ENCODE assay signal across 8 mouse cellular contexts in the genomic region with DNA sequence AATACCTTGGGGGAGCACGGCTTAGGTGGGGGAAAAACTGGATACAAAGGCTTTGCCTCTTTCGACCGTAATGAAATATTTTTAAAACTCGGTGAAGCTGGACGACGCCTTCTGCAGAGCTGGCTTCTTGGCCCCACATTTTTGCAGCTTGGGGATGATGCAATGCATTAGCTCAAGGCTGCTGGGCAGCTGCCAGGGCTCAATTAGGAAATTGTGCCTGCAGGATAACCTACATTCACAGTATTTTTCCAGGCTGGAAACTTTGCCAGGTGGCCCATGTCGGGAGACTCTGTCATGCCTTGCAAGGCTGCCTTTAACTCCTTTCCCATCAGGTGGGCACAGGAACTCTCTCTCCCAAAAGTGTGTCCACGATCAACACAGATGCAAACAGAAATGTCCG. TPM values are rescaled to one million over a fixed set of nuclear protein-coding genes. Genes with fewer than 3 reads are reported as not detected.
DNase-seq lines count a peak whose midpoint lies in the region; ATAC-seq and TF ChIP-seq lines count a peak whose summit lies in the region.

No protein-coding gene starts in this region.

- intact Hi-C loops in heart, postnatal 36 days (cut with DNase I) = no loop called here

- no peaks in the 10 kb centered on the region for H3K9me3 ChIP-seq in hindbrain, embryonic 14.5 days (ENCODE audit: control insufficient read depth, low read length)
- H3K9me3 ChIP-seq in hindbrain, embryonic 11.5 days (ENCODE audit: control insufficient read depth, low read length) = no peaks in the 10 kb centered on the region
- H3K9me3 ChIP-seq in embryonic facial prominence, embryonic 15.5 days (replicated peaks) = no peaks in the 10 kb centered on the region
- no peaks in the 10 kb centered on the region for H3K9me3 ChIP-seq in lung, postnatal 0 days (ENCODE audit: low read length)

- no peak for ATAC-seq in hindbrain, embryonic 14.5 days (ENCODE audit: low FRiP score)
- ATAC-seq in hindbrain, embryonic 11.5 days (ENCODE audit: low FRiP score) = no peak
- ATAC-seq in Patski = peak; percentile 45
- no peak for ATAC-seq in embryonic facial prominence, embryonic 15.5 days (ENCODE audit: insufficient number of reproducible peaks, low FRiP score, low TSS enrichment, low read depth)
- peak; percentile 47 for ATAC-seq in lung, postnatal 0 days
- ATAC-seq in CD4-positive, CD25-positive, alpha-beta regulatory T cell, adult 4 months = no peak
- no peak for ATAC-seq in inflammation-experienced regulatory T-cells, adult 6 months

- no peak overlapping the region for H3K27ac ChIP-seq in hindbrain, embryonic 14.5 days
- H3K27ac ChIP-seq in hindbrain, embryonic 11.5 days (ENCODE audit: low read depth, low read length) = no peak overlapping the region
- peak overlapping the region; percentile 77 for H3K27ac ChIP-seq in embryonic facial prominence, embryonic 15.5 days (replicated peaks)
- H3K27ac ChIP-seq in lung, postnatal 0 days (ENCODE audit: low read length) = peak overlapping the region; percentile 49

- no peaks in the 10 kb centered on the region for H3K27me3 ChIP-seq in hindbrain, embryonic 14.5 days (ENCODE audit: control insufficient read depth, insufficient read depth, low read length)
- H3K27me3 ChIP-seq in hindbrain, embryonic 11.5 days (ENCODE audit: control insufficient read depth, insufficient read depth, low read length) = no peaks in the 10 kb centered on the region
- H3K27me3 ChIP-seq in Patski = no peaks in the 10 kb centered on the region
- no peaks in the 10 kb centered on the region for H3K27me3 ChIP-seq in embryonic facial prominence, embryonic 15.5 days
- no peaks in the 10 kb centered on the region for H3K27me3 ChIP-seq in lung, postnatal 0 days (replicated peaks; ENCODE audit: insufficient read depth, low read length)

- POLR2A ChIA-PET in Patski (lab: Charles Lee) = interaction anchor here (0.7 to 0.8 kb wide), 2 partner anchors 16 to 70 kb away, joined by 8 to 12 read pairs; no protein-coding TSS in a partner anchor

- no peak overlapping the region for H3K4me2 ChIP-seq in hindbrain, embryonic 14.5 days (replicated peaks)
- H3K4me2 ChIP-seq in hindbrain, embryonic 11.5 days (replicated peaks; ENCODE audit: low read depth, low read length) = no peak overlapping the region
- H3K4me2 ChIP-seq in embryonic facial prominence, embryonic 15.5 days (replicated peaks) = no peak overlapping the region
- no peak overlapping the region for H3K4me2 ChIP-seq in lung, postnatal 0 days (replicated peaks; ENCODE audit: low read depth, low read length)

- H3K9ac ChIP-seq in hindbrain, embryonic 14.5 days = no peak overlapping the region
- H3K9ac ChIP-seq in hindbrain, embryonic 11.5 days (ENCODE audit: low read depth, low read length) = no peak overlapping the region
- H3K9ac ChIP-seq in embryonic facial prominence, embryonic 15.5 days = no peak overlapping the region
- no peak overlapping the region for H3K9ac ChIP-seq in lung, postnatal 0 days (replicated peaks; ENCODE audit: low read depth)

- 74% methylated on average over 9 of the region's 9 CpGs for WGBS in hindbrain, embryonic 14.5 days
- 86% methylated on average over 9 of the region's 9 CpGs for WGBS in hindbrain, embryonic 11.5 days
- WGBS in embryonic facial prominence, embryonic 15.5 days = 22% methylated on average over 9 of the region's 9 CpGs
- 14% methylated on average over 9 of the region's 9 CpGs for WGBS in lung, postnatal 0 days

- peak; percentile 43 for DNase-seq in hindbrain, embryonic 14.5 days (ENCODE audit: low spot score)
- DNase-seq in hindbrain, embryonic 11.5 days (ENCODE audit: low spot score) = no peak
- peak; percentile 97 for DNase-seq in Patski (ENCODE audit: low read depth, low spot score)
- DNase-seq in heart, postnatal 36 days = peak; percentile 84 to 85
- peak; percentile 92 for DNase-seq in lung, postnatal 0 days (ENCODE audit: low spot score)

- TF ChIP-seq EP300 in lung, postnatal 0 days (IDR thresholded peaks at IDR 0.05) = peak; percentile 67

- in situ Hi-C loops in Patski (cut with MboI; ENCODE audit: low pct_unique_long_range_greater_than_20kb) = loop anchor here (25.0 kb wide), 1 partner anchor 854 kb away; the partner anchor contains the start of gene Socs3

- no peaks in the 10 kb centered on the region for H3K36me3 ChIP-seq in hindbrain, embryonic 14.5 days (replicated peaks; ENCODE audit: control insufficient read depth, insufficient read depth)
- no peaks in the 10 kb centered on the region for H3K36me3 ChIP-seq in hindbrain, embryonic 11.5 days (ENCODE audit: control insufficient read depth, insufficient read depth, low read length)
- H3K36me3 ChIP-seq in embryonic facial prominence, embryonic 15.5 days = no peaks in the 10 kb centered on the region
- no peaks in the 10 kb centered on the region for H3K36me3 ChIP-seq in lung, postnatal 0 days (ENCODE audit: insufficient read depth, low read length)

- H3K4me3 ChIP-seq in hindbrain, embryonic 14.5 days (replicated peaks; ENCODE audit: low read length) = no peak overlapping the region
- no peak overlapping the region for H3K4me3 ChIP-seq in hindbrain, embryonic 11.5 days (ENCODE audit: low read depth, low read length)
- H3K4me3 ChIP-seq in embryonic facial prominence, embryonic 15.5 days (replicated peaks) = no peak overlapping the region
- no peak overlapping the region for H3K4me3 ChIP-seq in lung, postnatal 0 days (ENCODE audit: low read depth, low read length)

- H3K4me1 ChIP-seq in hindbrain, embryonic 14.5 days (replicated peaks; ENCODE audit: control insufficient read depth, insufficient read depth, low read length) = no peaks in the 10 kb centered on the region
- H3K4me1 ChIP-seq in hindbrain, embryonic 11.5 days (replicated peaks; ENCODE audit: control insufficient read depth, insufficient read depth, low read length) = 0 out of 2 replicates have a peak, but pooled peaks cover 2% of the 10 kb centered on the region
- peaks cover 55% of the 10 kb centered on the region for H3K4me1 ChIP-seq in embryonic facial prominence, embryonic 15.5 days
- H3K4me1 ChIP-seq in lung, postnatal 0 days (ENCODE audit: insufficient read depth, low read depth, low read length) = peaks cover 10% of the 10 kb centered on the region

- TF ChIP-seq CTCF in Patski (IDR thresholded peaks at IDR 0.05) = no peak
- TF ChIP-seq CTCF in lung, postnatal 0 days (IDR thresholded peaks at IDR 0.05) = no peak

- CTCF ChIA-PET in Patski (lab: Charles Lee) = interaction anchor here (0.6 to 3.3 kb wide), 4 partner anchors 9 to 27 kb away, joined by 3 to 19 read pairs (median 5); no protein-coding TSS in a partner anchor

RNA-seq across cellular contexts. Expression of gene Sec14l1, which starts 6.4 kb away (rescaled TPM):
- 41.2 and 41.9 TPM in 2 replicates for polyA plus RNA-seq in hindbrain, embryonic 14.5 days (2014; fragmentation: Nextera tagmentation; extraction: Ambion mirVana)
- polyA plus RNA-seq in hindbrain, embryonic 11.5 days (2014; fragmentation: Nextera tagmentation; extraction: Ambion mirVana) = 36.7 and 36.9 TPM in 2 replicates
- polyA plus RNA-seq in Patski (2021) = 107 TPM
- 61.4 and 69.3 TPM in 2 replicates for polyA plus RNA-seq in embryonic facial prominence, embryonic 15.5 days (2015; fragmentation: Nextera tagmentation; extraction: Ambion mirVana)
- 10 to 100 TPM; 67.9 to 75.2 TPM for total RNA-seq in heart, postnatal 36 days (2021)
- 62.2 and 62.4 TPM in 2 replicates for polyA plus RNA-seq in lung, postnatal 0 days (2015; fragmentation: Nextera tagmentation; extraction: Ambion mirVana)
- polyA plus RNA-seq in CD4-positive, CD25-positive, alpha-beta regulatory T cell, adult 4 months (2017; shearing (Covaris generic)) = 10 to 100 TPM; 11.9 to 18.9 TPM
- 10 to 100 TPM; 20.1 to 25.6 (median 21.9) TPM for polyA plus RNA-seq in inflammation-experienced regulatory T-cells, adult 6 months (2017; shearing (Covaris generic))

Comparison
In these comparisons a context has a peak if more than half of its experiments do, and no peak if none do; other contexts are left out.
1. ATAC-seq: peak in Patski (single experiment) and lung, postnatal 0 days (single experiment); none in hindbrain, embryonic 14.5 days (single experiment), hindbrain, embryonic 11.5 days (single experiment), embryonic facial prominence, embryonic 15.5 days (single experiment), CD4-positive, CD25-positive, alpha-beta regulatory T cell, adult 4 months (single experiment) and inflammation-experienced regulatory T-cells, adult 6 months (single experiment).
2. H3K27ac ChIP-seq: peak in embryonic facial prominence, embryonic 15.5 days (single experiment) and lung, postnatal 0 days (single experiment); none in hindbrain, embryonic 14.5 days (single experiment) and hindbrain, embryonic 11.5 days (single experiment).